Mouse (Mus musculus) embryonic facial prominence, embryonic 12.5 days (tissue): Measurements from ENCODE around the gene Dclre1a. TPM values are rescaled to one million over a fixed set of nuclear protein-coding genes. Genes with fewer than 3 reads are reported as not detected.
"Not testable (repeated sequence)": the region's sequence is repeated elsewhere in the genome, so short reads cannot be mapped to it uniquely, and the experiment has no call there.

Experiments used
- ATAC-seq: fragments of 200-750 bp; cut with Nextera tagmentation; 2 replicates; pipeline ENCODE4 v1.8.0; 2017; ENCODE audit not compliant: insufficient number of reproducible peaks, insufficient read depth, low FRiP score, low TSS enrichment
- H3K27ac ChIP-seq: fragments of 300-500 bp; sonication (generic); 2 replicates; pipeline ENCODE4 v1.5.1; 2016; ENCODE audit warnings: mild to moderate bottlenecking
- H3K27me3 ChIP-seq: fragments of 300-500 bp; sonication (generic); 2 replicates; pipeline ENCODE4 v1.6.1; 2016; ENCODE audit warnings: mild to moderate bottlenecking, moderate library complexity
- H3K36me3 ChIP-seq: fragments of 300-500 bp; sonication (generic); 2 replicates; pipeline ENCODE4 v1.6.1; 2016; ENCODE audit warnings: mild to moderate bottlenecking
- H3K4me1 ChIP-seq: fragments of 300-500 bp; sonication (generic); 2 replicates; pipeline ENCODE4 v1.6.1; 2016
- H3K4me2 ChIP-seq: fragments of 300-500 bp; sonication (generic); replicated peaks from 2 replicates; pipeline ENCODE4 v1.6.1; 2016; ENCODE audit warnings: mild to moderate bottlenecking, moderate library complexity
- H3K4me3 ChIP-seq: fragments of 300-500 bp; sonication (generic); 2 replicates; pipeline ENCODE4 v1.5.1; 2016; ENCODE audit warnings: mild to moderate bottlenecking
- H3K9ac ChIP-seq: fragments of 300-500 bp; sonication (generic); 2 replicates; pipeline ENCODE4 v1.6.1; 2016; ENCODE audit warnings: mild to moderate bottlenecking, moderate library complexity
- H3K9me3 ChIP-seq: fragments of 300-500 bp; sonication (generic); 2 replicates; pipeline ENCODE4 v1.6.1; 2016; ENCODE audit warnings: mild to moderate bottlenecking, moderate library complexity
- WGBS: fragments of 180-500 bp; shearing (Covaris S2); methylation state at CpG from one replicate; pipeline ENCODE4 v1.1.7; 2016; 5-methylcytosine and 5-hydroxymethylcytosine counted together
- polyA plus RNA-seq: library from polyadenylated mRNA; unstranded; fragments of >200 nt; fragmentation: Nextera tagmentation; extraction: Ambion mirVana; gene quantifications from 2 replicates; pipeline ENCODE4 v1.2.1, GENCODE M21; 2016

Gene Dclre1a
- polyA plus RNA-seq, 1 experiment from 2014 or later: 20.7 TPM

GRCm38 (mm10) chr19:56511207-56511606, 36.8 kb downstream of the Dclre1a start:
- not testable (repeated sequence) for H3K9me3 ChIP-seq, H3K27ac ChIP-seq, H3K27me3 ChIP-seq, H3K4me1 ChIP-seq, H3K4me3 ChIP-seq, H3K4me2 ChIP-seq, H3K36me3 ChIP-seq, H3K9ac ChIP-seq, ATAC-seq
- no CpG with 5 or more reads among the region's 4 CpGs for WGBS

GRCm38 (mm10) chr19:56503525-56503924, 44.5 kb downstream of the Dclre1a start:
- not testable (repeated sequence) for H3K27ac ChIP-seq, H3K9ac ChIP-seq, H3K4me1 ChIP-seq, H3K4me3 ChIP-seq, H3K4me2 ChIP-seq, H3K36me3 ChIP-seq, ATAC-seq, H3K27me3 ChIP-seq, H3K9me3 ChIP-seq
- WGBS: no CpG with 5 or more reads among the region's 5 CpGs

DNA sequence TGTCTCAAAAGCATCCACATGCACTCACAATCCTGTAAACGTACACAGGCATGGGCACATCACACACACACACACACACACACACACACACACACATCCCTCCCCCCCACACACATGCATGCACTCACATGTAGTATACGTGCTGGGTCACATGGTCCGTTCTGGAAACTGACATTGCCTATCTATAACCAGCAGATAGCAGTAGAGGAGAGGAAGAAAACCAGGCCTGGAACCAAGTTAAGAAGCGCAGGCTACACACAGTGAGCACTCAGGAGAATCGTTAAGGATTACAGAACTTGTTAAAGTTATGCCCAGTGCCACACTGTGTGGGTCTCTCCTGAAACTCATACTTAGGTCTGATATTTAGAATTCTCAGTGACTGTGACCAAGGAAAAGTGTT, 45.0 kb downstream of the Dclre1a start:
- not testable (repeated sequence) for H3K27me3 ChIP-seq, H3K9me3 ChIP-seq, H3K9ac ChIP-seq, H3K4me2 ChIP-seq, H3K27ac ChIP-seq, ATAC-seq, H3K36me3 ChIP-seq, H3K4me1 ChIP-seq, H3K4me3 ChIP-seq
- no CpG with 5 or more reads among the region's 5 CpGs for WGBS

- WGBS: no CpG with 5 or more reads among the region's 2 CpGs
- not testable (repeated sequence) for ATAC-seq, H3K4me2 ChIP-seq, H3K27ac ChIP-seq, H3K9ac ChIP-seq, H3K9me3 ChIP-seq, H3K36me3 ChIP-seq, H3K4me3 ChIP-seq, H3K4me1 ChIP-seq, H3K27me3 ChIP-seq
These were observed 53.9 kb downstream of the Dclre1a start for GRCm38 (mm10) chr19:56494157-56494556.

DNA sequence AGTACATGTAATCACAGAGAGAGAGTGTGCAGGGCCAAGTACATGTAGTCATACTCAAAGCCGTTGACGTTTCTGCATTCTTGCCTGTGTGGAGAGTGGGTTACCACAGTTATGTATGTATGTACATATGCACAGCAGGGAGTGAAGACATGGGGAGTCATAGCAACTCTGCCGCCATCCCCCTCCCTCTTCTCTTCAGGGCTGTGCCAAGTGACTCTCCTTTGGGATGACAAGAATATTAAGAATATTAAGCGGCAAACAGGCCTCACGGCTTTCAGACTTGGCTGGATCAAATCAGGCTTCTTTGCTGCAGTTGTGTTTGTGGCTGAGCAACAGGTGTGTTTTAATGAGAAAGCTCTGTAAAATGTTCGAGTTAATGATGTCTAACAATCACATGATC, 58.4 kb downstream of the Dclre1a start:
- Histone ChIP-seq H3K9ac (no peak overlapping the region), H3K4me2 (no peak overlapping the region), H3K9me3 (no peaks in the 10 kb centered on the region), H3K36me3 (no peaks in the 10 kb centered on the region), H3K4me3 (no peak overlapping the region), H3K4me1 (peaks cover 16% of the 10 kb centered on the region), H3K27ac (no peak overlapping the region), H3K27me3 (no peaks in the 10 kb centered on the region)
- ATAC-seq: no peak
- WGBS: 74% methylated on average over 6 of the region's 6 CpGs

- H3K4me1 ChIP-seq: peaks cover 19% of the 10 kb centered on the region
- no peak overlapping the region for H3K4me2 ChIP-seq
- no peak overlapping the region for H3K9ac ChIP-seq
- H3K27me3 ChIP-seq: no peaks in the 10 kb centered on the region
- H3K4me3 ChIP-seq: no peak overlapping the region
- no peak for ATAC-seq
- H3K9me3 ChIP-seq: no peaks in the 10 kb centered on the region
- no peaks in the 10 kb centered on the region for H3K36me3 ChIP-seq
- no peak overlapping the region for H3K27ac ChIP-seq
- WGBS: 89% methylated on average over 2 of the region's 2 CpGs
These were observed 60.7 kb downstream of the Dclre1a start for GRCm38 (mm10) chr19:56487339-56487738.

DNA sequence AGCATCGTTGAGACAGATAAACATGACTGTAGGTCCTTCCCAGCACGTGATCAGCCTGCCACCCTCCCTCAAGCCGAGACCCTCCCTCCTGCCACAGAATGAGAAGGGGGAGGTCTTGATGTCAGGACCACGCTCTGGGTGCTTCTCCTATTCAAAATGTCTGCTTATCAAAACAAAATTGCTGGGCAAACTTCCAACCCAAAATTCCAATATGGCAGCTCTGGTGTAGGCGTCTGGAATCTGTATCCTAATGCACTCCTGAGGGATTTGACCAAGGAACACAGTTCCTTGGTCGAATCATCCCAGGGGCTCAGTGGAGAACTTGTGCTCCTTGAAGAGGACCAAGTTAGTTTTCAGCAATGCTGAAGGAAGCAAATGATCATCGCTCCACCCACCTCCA, 61.1 kb downstream of the Dclre1a start:
- no peak for ATAC-seq
- H3K9ac ChIP-seq: no peak overlapping the region

GRCm38 (mm10) chr19:56485376-56486271, 62.4 kb downstream of the Dclre1a start:
- H3K4me3 ChIP-seq: no peak overlapping the region
- no peak overlapping the region for H3K9ac ChIP-seq
- no peaks in the 10 kb centered on the region for H3K9me3 ChIP-seq
- WGBS: 60% methylated on average over 13 of the region's 13 CpGs
- peaks cover 19% of the 10 kb centered on the region for H3K4me1 ChIP-seq
- no peaks in the 10 kb centered on the region for H3K36me3 ChIP-seq
- no peaks in the 10 kb centered on the region for H3K27me3 ChIP-seq
- no peak for ATAC-seq
- no peak overlapping the region for H3K4me2 ChIP-seq
- H3K27ac ChIP-seq: no peak overlapping the region

More for the DNA sequence above, 61.1 kb downstream of the Dclre1a start:
- H3K4me1 ChIP-seq: peaks cover 19% of the 10 kb centered on the region
- H3K36me3 ChIP-seq: no peaks in the 10 kb centered on the region
- H3K9me3 ChIP-seq: no peaks in the 10 kb centered on the region
- H3K4me2 ChIP-seq: no peak overlapping the region
- H3K27me3 ChIP-seq: no peaks in the 10 kb centered on the region
- 82% methylated on average over 7 of the region's 7 CpGs for WGBS
- no peak overlapping the region for H3K4me3 ChIP-seq
- H3K27ac ChIP-seq: no peak overlapping the region

DNA sequence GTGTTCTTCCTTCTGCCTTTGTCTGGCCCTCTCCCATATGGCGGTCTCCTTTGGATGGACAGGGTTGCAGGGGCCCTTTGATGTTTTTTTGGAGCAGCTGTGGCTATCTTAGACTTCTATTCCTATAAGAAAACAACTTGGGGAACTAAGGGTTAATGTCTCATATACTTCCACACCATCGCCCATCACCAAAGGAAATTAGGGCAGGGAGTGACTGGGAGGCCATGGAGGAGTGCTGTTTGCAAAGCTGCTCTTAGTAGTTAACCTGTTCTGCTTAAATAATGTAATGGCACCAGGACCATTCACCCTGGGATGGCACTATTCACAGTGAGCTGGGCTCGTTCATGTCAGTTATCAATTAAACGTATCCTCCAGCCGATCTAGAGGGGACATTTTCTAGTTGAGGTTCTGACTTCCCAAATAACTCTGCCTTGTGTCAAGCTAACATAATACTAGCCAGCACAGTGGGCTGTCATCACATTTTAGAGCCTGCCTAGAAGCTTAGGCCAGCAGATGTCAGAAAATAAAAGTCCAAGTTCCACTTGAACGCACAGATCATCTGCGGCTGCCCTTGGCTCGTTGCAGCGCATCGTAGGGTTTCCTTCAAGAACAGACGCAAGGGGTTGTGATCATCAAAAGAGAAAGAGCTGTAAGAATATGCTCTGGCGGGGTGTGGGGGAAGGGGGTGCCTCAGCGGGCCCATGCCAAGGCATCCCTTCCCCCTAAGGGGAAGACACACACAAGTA, 63.2 kb downstream of the Dclre1a start:
- peaks cover 19% of the 10 kb centered on the region for H3K4me1 ChIP-seq
- H3K4me2 ChIP-seq: no peak overlapping the region
- ATAC-seq: no peak
- H3K9ac ChIP-seq: no peak overlapping the region
- H3K27me3 ChIP-seq: no peaks in the 10 kb centered on the region
- no peak overlapping the region for H3K27ac ChIP-seq
- H3K9me3 ChIP-seq: no peaks in the 10 kb centered on the region
- 75% methylated on average over 13 of the region's 13 CpGs for WGBS
- no peak overlapping the region for H3K4me3 ChIP-seq
- H3K36me3 ChIP-seq: no peaks in the 10 kb centered on the region

Other genes starting within 250 kb of the Dclre1a start
- gene Nrap, start 158.2 kb downstream of the Dclre1a start, polyA plus RNA-seq: 0.19 and 0.34 TPM in 2 replicates
- gene Casp7, start 151.1 kb downstream of the Dclre1a start, polyA plus RNA-seq: 30.7 and 32.1 TPM in 2 replicates
- 0.28 and 0.62 TPM in 2 replicates for gene Plekhs1, start 86.6 kb downstream of the Dclre1a start, polyA plus RNA-seq
- gene Nhlrc2, start within 50 bp of the Dclre1a start, polyA plus RNA-seq: 18.8 and 19.1 TPM in 2 replicates
- 1.2 and 1.5 TPM in 2 replicates for gene Adrb1, start 174.0 kb upstream of the Dclre1a start, polyA plus RNA-seq